Mouse (Mus musculus) heart, embryonic 10.5 days (tissue): Measurements from ENCODE around the gene Adgrg5. TPM values are rescaled to one million over a fixed set of nuclear protein-coding genes. Genes with fewer than 3 reads are reported as not detected.

Experiments used
- DNase-seq: peaks from one replicate; pipeline ENCODE4 v3.0.0-alpha.2; 2017; ENCODE audit warnings: low spot score
- H3K27ac ChIP-seq: fragments of 300-500 bp; sonication (generic); 2 replicates; pipeline ENCODE4 v1.5.1; 2016; ENCODE audit warnings: mild to moderate bottlenecking
- H3K27me3 ChIP-seq: fragments of 300-500 bp; sonication (generic); 2 replicates; pipeline ENCODE4 v1.6.1; 2016; ENCODE audit warnings: mild to moderate bottlenecking; ENCODE audit not compliant: poor library complexity, insufficient read depth, severe bottlenecking
- H3K36me3 ChIP-seq: fragments of 300-500 bp; sonication (generic); 2 replicates; pipeline ENCODE4 v1.6.1; 2016; ENCODE audit warnings: mild to moderate bottlenecking, moderate library complexity
- H3K4me1 ChIP-seq: fragments of 300-500 bp; sonication (generic); 2 replicates; pipeline ENCODE4 v1.6.1; 2016; ENCODE audit warnings: mild to moderate bottlenecking
- H3K4me3 ChIP-seq: fragments of 300-500 bp; sonication (generic); 2 replicates; pipeline ENCODE4 v1.5.1; 2016; ENCODE audit warnings: mild to moderate bottlenecking, moderate library complexity
- H3K9me3 ChIP-seq: fragments of 300-500 bp; sonication (generic); 2 replicates; pipeline ENCODE4 v1.6.1; 2016; ENCODE audit warnings: mild to moderate bottlenecking, moderate library complexity
- WGBS: fragments of 180-500 bp; shearing (Covaris S2); methylation state at CpG from one replicate; pipeline ENCODE4 v1.1.7; 2016; 5-methylcytosine and 5-hydroxymethylcytosine counted together
- polyA plus RNA-seq: library from polyadenylated mRNA; unstranded; fragments of >200 nt; fragmentation: Nextera tagmentation; extraction: Ambion mirVana; gene quantifications from 2 replicates; pipeline ENCODE4 v1.2.1, GENCODE M21; 2016

The Adgrg5 gene
- polyA plus RNA-seq, 1 experiment from 2014 or later: 0.69 TPM

- H3K27ac ChIP-seq: no peak overlapping the region
- H3K27me3 ChIP-seq: peaks cover 62% of the 10 kb centered on the region
- peaks cover 46% of the 10 kb centered on the region for H3K4me1 ChIP-seq
- H3K4me3 ChIP-seq: no peak overlapping the region
- no peak for DNase-seq
- WGBS: 78% methylated on average over 9 of the region's 9 CpGs
- no peaks in the 10 kb centered on the region for H3K36me3 ChIP-seq
- H3K9me3 ChIP-seq: no peaks in the 10 kb centered on the region
These were observed 68.0 kb downstream of the Adgrg5 start for GRCm38 (mm10) chr8:94991454-94991994.

GRCm38 (mm10) chr8:94992010-94992409 is 68.5 kb downstream of the Adgrg5 start:
- peaks cover 44% of the 10 kb centered on the region for H3K4me1 ChIP-seq
- no peak for DNase-seq
- no peaks in the 10 kb centered on the region for H3K9me3 ChIP-seq
- H3K4me3 ChIP-seq: no peak overlapping the region
- H3K36me3 ChIP-seq: no peaks in the 10 kb centered on the region
- H3K27ac ChIP-seq: peak overlapping the region; percentile 54; the same call in 1 of the 2 replicates
- 85% methylated on average over 4 of the region's 4 CpGs for WGBS
- peaks cover 59% of the 10 kb centered on the region for H3K27me3 ChIP-seq

- Histone ChIP-seq H3K9me3 (no peaks in the 10 kb centered on the region), H3K27me3 (peaks cover 55% of the 10 kb centered on the region), H3K36me3 (no peaks in the 10 kb centered on the region), H3K4me1 (peaks cover 49% of the 10 kb centered on the region), H3K27ac (peak overlapping the region; percentile 54; the same call in 1 of the 2 replicates), H3K4me3 (no peak overlapping the region)
- WGBS: 51% methylated on average over 5 of the region's 5 CpGs
- DNase-seq: no peak
These were observed 69.0 kb downstream of the Adgrg5 start for GRCm38 (mm10) chr8:94992534-94992933.

Other genes starting within 250 kb of the Adgrg5 start
- 0.20 and 1.1 TPM in 2 replicates for gene Pllp, start 227.4 kb upstream of the Adgrg5 start, polyA plus RNA-seq
- gene Ccl22, start 178.1 kb upstream of the Adgrg5 start, polyA plus RNA-seq: not detected in 2 replicates
- 6.2 and 11.0 TPM in 2 replicates for gene Cx3cl1, start 151.7 kb upstream of the Adgrg5 start, polyA plus RNA-seq
- gene Ccl17, start 113.2 kb upstream of the Adgrg5 start, polyA plus RNA-seq: 0.57 and 0.63 TPM in 2 replicates
- gene Coq9, start 85.4 kb upstream of the Adgrg5 start, polyA plus RNA-seq: 97.9 and 129 TPM in 2 replicates
- gene Ciapin1, start 85.3 kb upstream of the Adgrg5 start, polyA plus RNA-seq: 148 and 158 TPM in 2 replicates
- gene Polr2c, start 66.2 kb upstream of the Adgrg5 start, polyA plus RNA-seq: 164 and 190 TPM in 2 replicates
- 71.3 and 83.4 TPM in 2 replicates for gene Dok4, start 47.4 kb upstream of the Adgrg5 start, polyA plus RNA-seq
- gene Ccdc102a, start 5.6 kb upstream of the Adgrg5 start, polyA plus RNA-seq: 22.0 and 31.0 TPM in 2 replicates
- 9.0 and 16.6 TPM in 2 replicates for gene Adgrg1, start 51.1 kb downstream of the Adgrg5 start, polyA plus RNA-seq
- gene Adgrg3, start 94.0 kb downstream of the Adgrg5 start, polyA plus RNA-seq: 3.0 and 3.9 TPM in 2 replicates
- gene Drc7, start 131.4 kb downstream of the Adgrg5 start, polyA plus RNA-seq: 0.09 TPM in 1 of 2 replicates, not detected in the other
- gene Katnb1, start 157.5 kb downstream of the Adgrg5 start, polyA plus RNA-seq: 25.8 and 29.8 TPM in 2 replicates